In the genomic region with DNA sequence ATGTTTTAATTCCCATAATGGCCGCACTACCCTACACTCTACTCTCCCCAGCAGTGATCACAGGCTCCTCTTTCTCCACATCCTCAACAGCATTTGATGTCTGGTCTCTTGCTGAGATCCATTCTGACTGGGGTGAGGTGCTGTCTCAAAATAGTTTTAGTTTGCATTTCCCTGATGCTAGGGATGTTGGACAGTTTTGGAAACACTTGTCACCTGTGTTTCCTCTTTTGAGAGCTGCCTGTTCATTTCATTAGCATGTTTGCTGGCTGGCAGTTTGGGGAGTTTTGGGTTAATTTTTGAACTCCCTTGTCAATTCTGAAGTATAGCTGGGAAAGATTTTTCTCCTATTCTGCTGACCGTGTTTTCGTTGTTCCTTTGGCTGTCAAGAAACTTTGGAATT, we compare ENCODE assay signal across 25 mouse cellular contexts.
"Had no signal": no experiment of that assay in that cellular context is flagged by ENCODE, and none has a peak within 500 bp of the region (broad histone marks: within the 10 kb centered on the region; RNA-seq: fewer than 3 reads in every experiment).

No protein-coding gene starts in this region.

- DNase-seq: cerebellum, adult 9-10 months; cerebellum, adult 9-11 months; cerebellum, postnatal 10 days; cerebellum, postnatal 14 days; cerebellum, postnatal 25 days; cerebellum, postnatal 36 days; embryo, embryonic 11 days; forebrain, postnatal 0 days; gastrocnemius, adult 2 months; gastrocnemius, postnatal 10 days; gastrocnemius, postnatal 14 days; gastrocnemius, postnatal 25 days; gastrocnemius, postnatal 36 days; heart, adult 11 months; heart, adult 18-20 months; heart, adult 2 months had no signal

- H3K36me3 ChIP-seq: embryonic facial prominence, embryonic 10.5 days; embryonic facial prominence, embryonic 12.5 days; embryonic facial prominence, embryonic 13.5 days; embryonic facial prominence, embryonic 15.5 days; forebrain, embryonic 10.5 days; forebrain, embryonic 12.5 days; forebrain, embryonic 15.5 days had no signal

- H3K4me1 ChIP-seq: embryonic facial prominence, embryonic 12.5 days; embryonic facial prominence, embryonic 15.5 days; forebrain, embryonic 12.5 days; forebrain, embryonic 13.5 days; forebrain, embryonic 15.5 days had no signal

- H3K4me3 ChIP-seq: embryonic facial prominence, embryonic 10.5 days; embryonic facial prominence, embryonic 12.5 days; embryonic facial prominence, embryonic 13.5 days; embryonic facial prominence, embryonic 15.5 days; erythroblast, embryonic 14.5 days; forebrain, embryonic 10.5 days; forebrain, embryonic 12.5 days; forebrain, embryonic 13.5 days; forebrain, embryonic 15.5 days; gastrocnemius, adult 2 months; heart, adult 2 months had no signal

- H3K9me3 ChIP-seq: embryonic facial prominence, embryonic 10.5 days; embryonic facial prominence, embryonic 12.5 days; embryonic facial prominence, embryonic 13.5 days; embryonic facial prominence, embryonic 15.5 days; forebrain, embryonic 10.5 days; forebrain, embryonic 12.5 days; forebrain, embryonic 13.5 days; forebrain, embryonic 15.5 days had no signal

- H3K27ac ChIP-seq: embryonic facial prominence, embryonic 10.5 days; embryonic facial prominence, embryonic 12.5 days; embryonic facial prominence, embryonic 13.5 days; embryonic facial prominence, embryonic 15.5 days; forebrain, embryonic 10.5 days; forebrain, embryonic 12.5 days; forebrain, embryonic 13.5 days; forebrain, embryonic 15.5 days; gastrocnemius, adult 2 months; heart, adult 2 months had no signal

- H3K4me2 ChIP-seq: embryonic facial prominence, embryonic 12.5 days; embryonic facial prominence, embryonic 13.5 days; embryonic facial prominence, embryonic 15.5 days; forebrain, embryonic 12.5 days; forebrain, embryonic 13.5 days; forebrain, embryonic 15.5 days had no signal

- H3K27me3 ChIP-seq: embryonic facial prominence, embryonic 12.5 days; embryonic facial prominence, embryonic 13.5 days; embryonic facial prominence, embryonic 15.5 days; forebrain, embryonic 12.5 days; forebrain, embryonic 13.5 days; forebrain, embryonic 15.5 days had no signal

- H3K9ac ChIP-seq: embryonic facial prominence, embryonic 12.5 days; embryonic facial prominence, embryonic 13.5 days; embryonic facial prominence, embryonic 15.5 days; forebrain, embryonic 12.5 days; forebrain, embryonic 13.5 days; forebrain, embryonic 15.5 days; forebrain, postnatal 0 days had no signal
